Mouse (Mus musculus) lung, adult 2 months (tissue): ENCODE data around the gene Cnn3. TPM values are rescaled to one million over a fixed set of nuclear protein-coding genes. Genes with fewer than 3 reads are reported as not detected.

Source experiments
- DNase-seq: peaks from one replicate; pipeline ENCODE4 v3.0.0; 2022
- H3K4me1 ChIP-seq: fragments of 200-500 bp; 2 replicates; pipeline ENCODE4 v1.6.1; 2011; ENCODE audit warnings: low read length; ENCODE audit not compliant: control insufficient read depth, insufficient read depth
- H3K4me3 ChIP-seq: fragments of 200-500 bp; replicated peaks from 2 replicates; pipeline ENCODE3; 2011; ENCODE audit warnings: low read depth, mild to moderate bottlenecking, control low read depth, low read length; ENCODE audit errors: extremely low read depth
- CTCF ChIP-seq: fragments of 200-500 bp; IDR thresholded peaks from 2 replicates; pipeline ENCODE4 v1.5.1; 2011; ENCODE audit warnings: mild to moderate bottlenecking, low read length, control low read depth; ENCODE audit not compliant: insufficient read depth
- POLR2A ChIP-seq: fragments of 200-500 bp; IDR thresholded peaks from 2 replicates; pipeline ENCODE4 v1.6.1; 2011; ENCODE audit warnings: low read depth, mild to moderate bottlenecking, control low read depth, low read length, borderline replicate concordance; ENCODE audit errors: extremely low read depth
- WGBS: fragments of 180-500 bp; shearing (Covaris S2); methylation state at CpG from one replicate; pipeline ENCODE4 v1.1.7; 2018; 5-methylcytosine and 5-hydroxymethylcytosine counted together
- polyA plus RNA-seq: library from polyadenylated mRNA; depleted of rRNA; stranded (reverse); fragments of >200 nt; gene quantifications from 2 replicates; pipeline ENCODE4 v1.2.3, GENCODE M21; 2012; rRNA removed

The Cnn3 gene
- polyA plus RNA-seq, 1 experiment, result 170 TPM

- Histone ChIP-seq H3K4me3 (no peak overlapping the region), H3K4me1 (no peaks in the 10 kb centered on the region)
- DNase-seq, result no peak
- TF ChIP-seq CTCF (no peak), POLR2A (no peak)
- WGBS, result 68% methylated on average over 7 of the region's 7 CpGs
These were observed 80.5 kb downstream of the Cnn3 start for GRCm38 (mm10) chr3:121506756-121507155.

GRCm38 (mm10) chr3:121507678-121508077, 81.4 kb downstream of the Cnn3 start:
- no peak for DNase-seq
- no peak overlapping the region for H3K4me3 ChIP-seq
- WGBS, result 80% methylated on average over 14 of the region's 14 CpGs
- no peaks in the 10 kb centered on the region for H3K4me1 ChIP-seq
- TF ChIP-seq POLR2A (no peak), CTCF (no peak)

Other genes with a start within 250 kb of the Cnn3 start
- 2.3 TPM in 2 replicates for gene Tmem56, start 143.4 kb upstream of the Cnn3 start, polyA plus RNA-seq
- 19.6 and 24.5 TPM in 2 replicates for gene Alg14, start 134.7 kb upstream of the Cnn3 start, polyA plus RNA-seq
- 17.6 and 23.2 TPM in 2 replicates for gene Slc44a3, start 105.9 kb downstream of the Cnn3 start, polyA plus RNA-seq
- gene 4930432M17Rik, start 244.3 kb downstream of the Cnn3 start, polyA plus RNA-seq, result not detected in 2 replicates